Mouse (Mus musculus): ENCODE measurements around the gene Rdm1. TPM values are rescaled to one million over a fixed set of nuclear protein-coding genes. Genes with fewer than 3 reads are reported as not detected.

Gene Rdm1
- polyA plus RNA-seq, 1 experiment, result 39.2 TPM

GRCm38 (mm10) chr11:101682410-101682960, 55.5 kb downstream of the Rdm1 start:
- no peaks in the 10 kb centered on the region for H3K36me3 ChIP-seq (ENCODE audit: control insufficient read depth, insufficient read depth, low read length)
- WGBS, result 92% methylated on average over 7 of the region's 7 CpGs
- no peak for DNase-seq
- H3K4me1 ChIP-seq (replicated peaks; ENCODE audit: control insufficient read depth, insufficient read depth, low read length), result no peaks in the 10 kb centered on the region
- H3K27ac ChIP-seq (ENCODE audit: control insufficient read depth, insufficient read depth, low read length), result no peak overlapping the region
- H3K27me3 ChIP-seq (ENCODE audit: control insufficient read depth, insufficient read depth, low read length), result no peaks in the 10 kb centered on the region
- no peak for TF ChIP-seq CTCF (IDR thresholded peaks at IDR 0.05; ENCODE audit: borderline replicate concordance, control insufficient read depth, extremely low read depth, insufficient read depth, low read length, poor library complexity)
- TF ChIP-seq POLR2A (IDR thresholded peaks at IDR 0.05; ENCODE audit: control insufficient read depth, extremely low read depth, insufficient read depth, low read length, poor library complexity), result no peak
- H3K4me3 ChIP-seq (ENCODE audit: control insufficient read depth, insufficient read depth, low read length), result no peak overlapping the region

Other genes with a start within 250 kb of the Rdm1 start
- 33.4 and 37.2 TPM in 2 replicates for gene Aarsd1, start 209.6 kb upstream of the Rdm1 start, polyA plus RNA-seq (2012; rRNA removed)
- 0.49 TPM in 1 of 2 replicates, not detected in the other for gene Gm27029, start 202.4 kb upstream of the Rdm1 start, polyA plus RNA-seq (2012; rRNA removed)
- gene Rundc1, start 202.1 kb upstream of the Rdm1 start, polyA plus RNA-seq (2012; rRNA removed), result 27.4 and 28.5 TPM in 2 replicates
- 1.3 and 3.1 TPM in 2 replicates for gene Ptges3l, start 201.9 kb upstream of the Rdm1 start, polyA plus RNA-seq (2012; rRNA removed)
- gene Rpl27, start 184.9 kb upstream of the Rdm1 start, polyA plus RNA-seq (2012; rRNA removed), result 666 and 730 TPM in 2 replicates
- gene Ifi35, start 178.8 kb upstream of the Rdm1 start, polyA plus RNA-seq (2012; rRNA removed), result 63.6 and 83.6 TPM in 2 replicates
- 3.5 and 4.3 TPM in 2 replicates for gene Rnd2, start 162.2 kb upstream of the Rdm1 start, polyA plus RNA-seq (2012; rRNA removed)
- gene Vat1, start 161.0 kb upstream of the Rdm1 start, polyA plus RNA-seq (2012; rRNA removed), result 67.9 and 73.6 TPM in 2 replicates
- 4.3 and 6.0 TPM in 2 replicates for gene Brca1, start 75.2 kb upstream of the Rdm1 start, polyA plus RNA-seq (2012; rRNA removed)
- gene Nbr1, start 75.0 kb upstream of the Rdm1 start, polyA plus RNA-seq (2012; rRNA removed), result 142 and 145 TPM in 2 replicates
- gene Tmem106a, start 45.0 kb upstream of the Rdm1 start, polyA plus RNA-seq (2012; rRNA removed), result 29.5 and 37.1 TPM in 2 replicates
- not detected in 2 replicates for gene Gm11634, start 27.9 kb upstream of the Rdm1 start, polyA plus RNA-seq (2012; rRNA removed)
- 4.1 and 5.0 TPM in 2 replicates for gene Arl4d, start 38.3 kb downstream of the Rdm1 start, polyA plus RNA-seq (2012; rRNA removed)
- 30.5 and 33.1 TPM in 2 replicates for gene Dhx8, start 105.7 kb downstream of the Rdm1 start, polyA plus RNA-seq (2012; rRNA removed)
- 1.5 and 1.9 TPM in 2 replicates for gene Etv4, start 158.2 kb downstream of the Rdm1 start, polyA plus RNA-seq (2012; rRNA removed)